Mouse (Mus musculus) small intestine, adult 2 months (tissue): ENCODE measurements around the gene Slc16a4.

Experiments used
- CTCF ChIP-seq: fragments of 200-500 bp; IDR thresholded peaks from 2 replicates; pipeline ENCODE4 v1.5.1; 2012; ENCODE audit warnings: low read depth, mild to moderate bottlenecking, control low read depth, inconsistent platforms, low read length, moderate library complexity, mixed read lengths; ENCODE audit not compliant: insufficient replicate concordance, insufficient read length; ENCODE audit errors: extremely low read depth
- POLR2A ChIP-seq: fragments of 200-500 bp; IDR thresholded peaks from 2 replicates; pipeline ENCODE4 v1.6.1; 2012; ENCODE audit warnings: low read depth, mild to moderate bottlenecking, control low read depth, inconsistent platforms, low read length, moderate library complexity

DNA sequence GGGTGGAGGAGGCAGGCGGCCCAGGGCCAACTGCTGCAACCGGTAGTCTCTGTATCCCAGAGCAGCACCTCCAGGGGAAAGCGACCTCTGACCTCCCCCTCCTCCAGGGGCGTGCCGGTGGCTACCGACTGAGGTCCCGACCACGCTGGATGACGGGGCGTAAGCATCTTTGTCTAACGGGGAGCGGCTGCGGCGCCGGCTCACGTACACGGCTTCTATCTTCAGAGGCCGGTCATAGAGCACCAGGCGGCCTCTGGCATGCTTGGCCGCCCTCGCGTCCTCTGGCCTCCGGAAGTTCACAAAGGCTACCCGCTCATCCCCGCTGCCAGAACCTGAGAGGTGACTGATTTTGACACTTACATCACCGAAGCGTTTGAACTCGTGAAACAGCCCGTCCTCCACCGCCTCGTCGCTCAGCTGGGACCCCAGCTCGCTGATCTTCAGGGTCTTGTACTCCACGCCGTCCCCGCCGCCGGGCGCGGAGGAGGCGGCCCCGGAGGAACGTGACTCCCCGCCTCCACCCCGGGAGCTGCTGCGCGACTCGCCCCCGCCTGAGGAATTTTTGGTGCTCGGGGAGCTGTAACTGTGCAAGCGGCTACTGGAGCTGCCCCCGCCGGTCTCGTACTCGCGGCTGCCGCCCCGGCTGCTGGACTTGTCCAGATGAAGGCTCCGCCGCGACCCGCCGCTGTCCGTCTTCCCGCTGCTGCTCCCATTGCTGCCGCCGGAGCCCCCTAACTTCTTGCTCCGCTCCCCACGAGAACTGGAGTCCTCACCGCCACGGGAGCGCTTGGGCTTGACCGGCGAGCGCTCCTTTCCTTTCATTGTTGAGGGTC, 41.3 kb downstream of the Slc16a4 start:
- TF ChIP-seq POLR2A (no peak), CTCF (no peak)
